Mouse (Mus musculus) CH12.LX (cell line): Measurements from ENCODE around the gene Frmd8.

Experiments
- BHLHE40 ChIP-seq: IDR thresholded peaks from 2 replicates; pipeline ENCODE4 v1.6.1; 2011; ENCODE audit warnings: mild to moderate bottlenecking, low read depth, low read length, improper control_type of control experiment
- CHD2 ChIP-seq: IDR thresholded peaks from 2 replicates; pipeline ENCODE4 v1.6.1; 2011; ENCODE audit warnings: low read length, improper control_type of control experiment
- CTCF ChIP-seq, 2 experiments: IDR thresholded peaks in 1 of 2; conservative IDR thresholded peaks in 1 of 2; 2 replicates each; pipeline ENCODE4 v1.5.1; 2011 to 2012; ENCODE audit warnings: low read depth in 2 of 2, low read length in 2 of 2, improper control_type of control experiment in 1 of 2, inconsistent platforms in 1 of 2, mild to moderate bottlenecking in 1 of 2, moderate library complexity in 1 of 2
- EP300 ChIP-seq: IDR thresholded peaks from 2 replicates; pipeline ENCODE4 v1.6.1; 2011; ENCODE audit warnings: low read length, improper control_type of control experiment
- KAT2A ChIP-seq: IDR thresholded peaks from 2 replicates; pipeline ENCODE4 v1.6.1; 2012; ENCODE audit warnings: low read length, improper control_type of control experiment, inconsistent platforms; ENCODE audit not compliant: insufficient replicate concordance
- NRF1 ChIP-seq: IDR thresholded peaks from 2 replicates; pipeline ENCODE4 v1.6.1; 2014; ENCODE audit warnings: low read depth, mild to moderate bottlenecking, inconsistent platforms, low read length, improper control_type of control experiment, moderate library complexity
- POLR2A ChIP-seq: IDR thresholded peaks from 2 replicates; pipeline ENCODE4 v1.6.1; 2011; ENCODE audit warnings: low read depth, mild to moderate bottlenecking, improper control_type of control experiment, low read length
- POLR2AphosphoS2 ChIP-seq: IDR thresholded peaks from 2 replicates; pipeline ENCODE4 v1.6.1; 2011; ENCODE audit warnings: low read depth, low read length, improper control_type of control experiment
- RAD21 ChIP-seq: IDR thresholded peaks from 2 replicates; pipeline ENCODE4 v1.6.1; 2011; ENCODE audit warnings: low read depth, mild to moderate bottlenecking, low read length, improper control_type of control experiment, moderate library complexity
- RCOR1 ChIP-seq: conservative IDR thresholded peaks from 2 replicates; pipeline ENCODE4 v1.6.1; 2012; ENCODE audit warnings: low read depth, mild to moderate bottlenecking, inconsistent platforms, low read length, improper control_type of control experiment
- USF1 ChIP-seq: IDR thresholded peaks from 2 replicates; pipeline ENCODE4 v1.6.1; 2014; ENCODE audit warnings: low read depth, mild to moderate bottlenecking, inconsistent platforms, low read length, improper control_type of control experiment
- ZMIZ1 ChIP-seq: IDR thresholded peaks from 2 replicates; pipeline ENCODE4 v1.6.1; 2012; ENCODE audit warnings: low read depth, mild to moderate bottlenecking, inconsistent platforms, low read length, improper control_type of control experiment

DNA sequence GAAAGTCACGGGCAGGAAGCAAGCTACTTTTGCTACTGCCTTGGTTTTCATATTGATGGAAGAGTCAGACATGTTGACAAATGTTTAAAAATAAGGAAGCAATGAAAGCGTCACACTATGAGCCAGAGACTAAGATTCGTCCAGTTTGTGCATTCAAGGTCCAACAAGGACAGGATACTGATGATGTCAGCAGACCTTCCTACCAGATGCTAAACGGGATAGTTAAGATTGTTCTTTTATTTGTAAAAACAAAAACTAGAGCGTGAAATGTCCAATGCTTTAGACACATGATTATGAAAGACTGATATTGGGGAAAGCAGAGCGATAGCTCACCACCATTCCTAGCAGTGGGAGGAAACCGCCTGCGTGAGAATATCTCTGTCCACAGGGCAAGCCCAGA lies 37.5 kb downstream of the Frmd8 start:
- TF ChIP-seq BHLHE40 (no peak), POLR2A (no peak), EP300 (no peak), CHD2 (no peak), CTCF (conservative IDR thresholded peaks at IDR 0.05 in 1 of 2, IDR thresholded peaks at IDR 0.05 in 1 of 2; ENCODE audit: low read depth in 2 of 2, low read length in 2 of 2) (no peak), KAT2A (no peak), USF1 (no peak), NRF1 (no peak), ZMIZ1 (no peak; the same call in 1 of the 2 replicates), POLR2AphosphoS2 (no peak), RCOR1 (no peak), RAD21 (no peak)
